Mouse (Mus musculus): ENCODE data around the gene Fam71f2. TPM values are rescaled to one million over a fixed set of nuclear protein-coding genes. Genes with fewer than 3 reads are reported as not detected.

Gene Fam71f2
- polyA plus RNA-seq, 1 experiment, result 0.45 TPM

DNA sequence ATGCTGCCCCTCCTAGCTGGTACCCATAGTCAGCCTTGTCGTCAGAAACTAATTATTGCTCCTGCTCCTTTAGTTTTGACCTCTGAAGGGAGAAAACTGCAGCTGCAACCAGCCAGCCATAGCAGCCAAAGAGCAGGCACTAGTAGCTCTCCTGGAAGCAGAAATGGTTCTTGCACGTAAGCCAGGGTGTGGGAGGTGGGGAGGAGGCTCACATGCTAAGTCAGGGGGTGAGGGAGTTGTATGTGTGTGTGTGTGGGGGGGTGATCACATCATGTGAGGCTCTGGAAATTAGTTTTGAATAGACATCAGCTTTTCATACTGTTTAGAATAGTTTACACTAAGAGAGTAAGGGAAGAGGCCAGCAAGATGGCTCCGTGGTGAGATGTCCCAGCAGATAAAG is 38.5 kb downstream of the Fam71f2 start:
- Histone ChIP-seq H3K4me1 (ENCODE audit: control insufficient read depth, insufficient read depth, low read length) (no peaks in the 10 kb centered on the region), H3K27ac (ENCODE audit: insufficient read depth, low read depth, low read length) (no peak overlapping the region), H3K4me3 (ENCODE audit: insufficient read depth, low read depth, low read length) (no peak overlapping the region), H3K36me3 (ENCODE audit: control insufficient read depth, insufficient read depth, low read length) (no peaks in the 10 kb centered on the region), H3K27me3 (replicated peaks; ENCODE audit: control insufficient read depth, insufficient read depth, low read length) (no peaks in the 10 kb centered on the region)
- no peak for DNase-seq
- 52% methylated on average over 3 of the region's 3 CpGs for WGBS
- no peak for TF ChIP-seq POLR2A (IDR thresholded peaks at IDR 0.05; ENCODE audit: low read depth, low read length)
- TF ChIP-seq CTCF (conservative IDR thresholded peaks at IDR 0.05; ENCODE audit: insufficient read depth, insufficient read length, low read depth, low read length), result no peak

DNA sequence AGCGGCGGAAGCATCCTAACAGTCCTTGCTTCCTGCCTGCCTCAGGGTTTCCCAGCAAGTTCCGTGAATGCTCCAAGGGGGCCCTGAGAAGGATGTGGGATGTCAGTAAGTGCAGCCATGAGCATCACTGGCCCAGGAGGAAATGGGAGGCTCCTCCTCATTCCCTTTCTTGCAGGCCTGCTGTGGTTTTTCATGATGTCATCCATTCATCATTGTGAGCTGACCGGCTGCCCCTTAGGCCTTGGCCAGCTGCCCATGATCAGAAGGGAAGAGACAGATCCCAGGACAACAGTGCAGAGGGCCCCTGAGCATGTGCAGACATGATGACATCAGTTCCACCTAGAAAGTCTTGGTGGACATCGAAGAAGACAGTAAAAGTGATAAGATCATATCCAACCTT is 39.5 kb downstream of the Fam71f2 start, which contains the start of gene Fam71f1:
Gene Fam71f1 (plus strand): TSS at position 262 of the 400 bp plus-strand sequence.
- TF ChIP-seq POLR2A (IDR thresholded peaks at IDR 0.05; ENCODE audit: low read depth, low read length) (no peak), CTCF (conservative IDR thresholded peaks at IDR 0.05; ENCODE audit: insufficient read depth, insufficient read length, low read depth, low read length) (no peak)
- H3K27me3 ChIP-seq (replicated peaks; ENCODE audit: control insufficient read depth, insufficient read depth, low read length), result no peaks in the 10 kb centered on the region
- H3K4me3 ChIP-seq (ENCODE audit: insufficient read depth, low read depth, low read length), result no peak within 1 kb of the TSS
- WGBS, result 61% methylated on average over 5 of the region's 5 CpGs
- no peaks in the 10 kb centered on the region for H3K36me3 ChIP-seq (ENCODE audit: control insufficient read depth, insufficient read depth, low read length)
- H3K4me1 ChIP-seq (ENCODE audit: control insufficient read depth, insufficient read depth, low read length), result no peaks in the 10 kb centered on the region
- peak; percentile 45 for DNase-seq
- no peak within 1 kb of the TSS for H3K27ac ChIP-seq (ENCODE audit: insufficient read depth, low read depth, low read length)

DNA sequence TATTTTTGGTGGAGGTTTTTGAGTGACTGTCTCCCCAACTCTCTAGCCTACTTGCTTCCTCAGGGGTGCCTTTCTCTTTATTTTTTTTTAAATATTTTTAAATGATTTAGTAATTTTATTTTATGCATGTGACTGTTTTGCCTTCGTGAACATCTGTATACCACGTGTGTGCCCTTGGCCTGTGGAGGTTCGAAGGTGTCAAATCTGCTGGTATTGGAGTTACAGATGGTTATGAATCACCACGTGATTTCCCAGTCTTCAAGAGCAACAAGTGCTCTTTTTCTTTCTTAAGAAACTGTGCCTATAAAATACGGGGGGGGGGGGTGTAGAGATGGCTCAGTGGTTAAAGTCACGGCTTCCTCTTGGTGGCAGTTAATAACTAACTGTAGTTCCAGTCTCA is 42.2 kb downstream of the Fam71f2 start:
- Histone ChIP-seq H3K4me1 (ENCODE audit: control insufficient read depth, insufficient read depth, low read length) (no peaks in the 10 kb centered on the region), H3K4me3 (ENCODE audit: insufficient read depth, low read depth, low read length) (no peak overlapping the region), H3K27ac (ENCODE audit: insufficient read depth, low read depth, low read length) (no peak overlapping the region), H3K36me3 (ENCODE audit: control insufficient read depth, insufficient read depth, low read length) (no peaks in the 10 kb centered on the region), H3K27me3 (replicated peaks; ENCODE audit: control insufficient read depth, insufficient read depth, low read length) (no peaks in the 10 kb centered on the region)
- no peak for DNase-seq
- TF ChIP-seq POLR2A (IDR thresholded peaks at IDR 0.05; ENCODE audit: low read depth, low read length), result no peak
- no peak for TF ChIP-seq CTCF (conservative IDR thresholded peaks at IDR 0.05; ENCODE audit: insufficient read depth, insufficient read length, low read depth, low read length)
- WGBS, result 78% methylated on average over 6 of the region's 6 CpGs

DNA sequence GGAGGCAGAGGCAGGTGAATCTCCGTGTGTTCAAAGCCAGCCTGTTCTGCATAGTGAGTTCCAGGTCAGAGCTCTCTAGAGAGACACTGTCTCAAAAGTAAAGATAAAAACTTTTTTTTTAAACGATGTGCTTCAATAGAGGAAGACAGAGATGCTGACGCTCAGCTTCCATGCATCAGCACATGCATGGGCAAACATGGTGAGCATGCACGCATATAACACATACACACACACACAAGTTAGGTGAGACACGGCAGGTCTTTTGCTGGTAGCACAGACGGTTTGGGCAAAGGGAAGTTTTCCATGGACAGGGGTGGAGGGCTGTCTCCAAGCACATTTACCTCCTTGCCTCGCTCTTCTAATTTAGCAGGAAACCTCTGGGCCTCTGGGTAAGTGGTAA is 42.8 kb downstream of the Fam71f2 start:
- Histone ChIP-seq H3K27me3 (replicated peaks; ENCODE audit: control insufficient read depth, insufficient read depth, low read length) (no peaks in the 10 kb centered on the region), H3K36me3 (ENCODE audit: control insufficient read depth, insufficient read depth, low read length) (no peaks in the 10 kb centered on the region), H3K27ac (ENCODE audit: insufficient read depth, low read depth, low read length) (no peak overlapping the region), H3K4me3 (ENCODE audit: insufficient read depth, low read depth, low read length) (no peak overlapping the region), H3K4me1 (ENCODE audit: control insufficient read depth, insufficient read depth, low read length) (no peaks in the 10 kb centered on the region)
- TF ChIP-seq POLR2A (IDR thresholded peaks at IDR 0.05; ENCODE audit: low read depth, low read length), result no peak
- TF ChIP-seq CTCF (conservative IDR thresholded peaks at IDR 0.05; ENCODE audit: insufficient read depth, insufficient read length, low read depth, low read length), result no peak
- DNase-seq, result no peak
- WGBS, result 92% methylated on average over 7 of the region's 7 CpGs

DNA sequence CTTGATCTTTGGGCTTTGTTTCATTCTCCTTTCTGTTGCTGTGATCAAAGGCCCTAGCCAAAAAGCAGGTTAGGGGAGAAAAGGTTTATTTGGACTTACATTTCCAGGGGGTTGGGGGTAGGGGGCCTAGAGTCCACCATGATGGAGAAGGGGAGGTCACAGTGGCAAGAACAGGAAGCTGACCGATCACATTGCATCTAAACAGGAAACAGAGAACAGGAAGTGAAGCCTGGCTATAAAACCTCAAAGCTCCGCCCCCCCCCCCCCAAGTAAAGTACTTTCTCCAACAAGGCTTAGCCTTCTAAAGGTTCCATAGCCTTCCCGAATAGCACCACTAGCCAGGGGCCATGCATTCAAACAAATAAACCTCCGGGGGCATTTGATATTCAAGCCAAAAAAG is 43.3 kb downstream of the Fam71f2 start:
- TF ChIP-seq CTCF (conservative IDR thresholded peaks at IDR 0.05; ENCODE audit: insufficient read depth, insufficient read length, low read depth, low read length) (no peak), POLR2A (IDR thresholded peaks at IDR 0.05; ENCODE audit: low read depth, low read length) (no peak)
- Histone ChIP-seq H3K4me1 (ENCODE audit: control insufficient read depth, insufficient read depth, low read length) (no peaks in the 10 kb centered on the region), H3K36me3 (ENCODE audit: control insufficient read depth, insufficient read depth, low read length) (no peaks in the 10 kb centered on the region), H3K4me3 (ENCODE audit: insufficient read depth, low read depth, low read length) (no peak overlapping the region), H3K27ac (ENCODE audit: insufficient read depth, low read depth, low read length) (no peak overlapping the region), H3K27me3 (replicated peaks; ENCODE audit: control insufficient read depth, insufficient read depth, low read length) (no peaks in the 10 kb centered on the region)
- no peak for DNase-seq
- WGBS, result 83% methylated on average over 4 of the region's 4 CpGs

DNA sequence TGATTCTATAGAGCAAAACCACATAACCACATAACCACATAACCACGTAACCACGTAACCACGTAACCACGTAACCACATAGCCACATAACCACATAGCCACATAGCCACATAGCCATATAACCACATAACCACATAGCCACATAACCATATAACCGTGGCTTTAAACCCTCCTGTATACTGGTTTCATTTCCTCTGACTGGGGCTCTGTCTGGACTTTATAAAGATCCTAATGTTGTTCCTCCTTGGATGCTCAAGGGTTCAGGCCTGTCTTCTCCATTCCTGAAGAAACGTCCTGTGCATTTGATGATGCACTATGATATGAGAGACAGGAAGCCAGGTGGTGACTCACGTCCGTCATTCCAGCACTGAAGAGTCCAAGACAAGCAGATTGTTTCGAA is 47.6 kb downstream of the Fam71f2 start:
- Histone ChIP-seq H3K27ac (ENCODE audit: insufficient read depth, low read depth, low read length) (no peak overlapping the region), H3K36me3 (ENCODE audit: control insufficient read depth, insufficient read depth, low read length) (no peaks in the 10 kb centered on the region), H3K27me3 (replicated peaks; ENCODE audit: control insufficient read depth, insufficient read depth, low read length) (no peaks in the 10 kb centered on the region), H3K4me1 (ENCODE audit: control insufficient read depth, insufficient read depth, low read length) (no peaks in the 10 kb centered on the region), H3K4me3 (ENCODE audit: insufficient read depth, low read depth, low read length) (no peak overlapping the region)
- no peak for DNase-seq
- TF ChIP-seq POLR2A (IDR thresholded peaks at IDR 0.05; ENCODE audit: low read depth, low read length) (no peak), CTCF (conservative IDR thresholded peaks at IDR 0.05; ENCODE audit: insufficient read depth, insufficient read length, low read depth, low read length) (no peak)
- WGBS, result 86% methylated on average over 9 of the region's 9 CpGs

DNA sequence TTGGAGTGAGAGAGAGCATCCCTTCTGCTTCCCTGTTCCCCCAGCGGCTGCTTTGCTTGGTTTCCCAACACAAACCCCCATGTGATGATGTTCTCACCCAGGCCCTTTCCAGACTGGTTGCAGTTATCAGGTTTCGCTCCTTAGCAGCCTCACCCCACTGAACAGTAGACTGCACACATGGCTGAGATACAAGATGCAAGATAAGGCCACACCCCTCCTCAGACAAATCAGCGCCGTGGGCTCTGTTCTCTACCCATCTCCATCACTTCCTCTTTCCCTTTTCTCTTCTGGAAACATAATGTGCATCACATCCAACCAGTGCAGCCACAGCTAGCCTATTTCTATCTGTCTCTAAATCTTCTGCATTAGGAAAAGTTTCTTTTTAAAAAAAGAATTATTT is 50.1 kb downstream of the Fam71f2 start:
- H3K36me3 ChIP-seq (ENCODE audit: control insufficient read depth, insufficient read depth, low read length), result no peaks in the 10 kb centered on the region
- no peak overlapping the region for H3K27ac ChIP-seq (ENCODE audit: insufficient read depth, low read depth, low read length)
- no peaks in the 10 kb centered on the region for H3K4me1 ChIP-seq (ENCODE audit: control insufficient read depth, insufficient read depth, low read length)
- TF ChIP-seq POLR2A (IDR thresholded peaks at IDR 0.05; ENCODE audit: low read depth, low read length), result no peak
- no peak for TF ChIP-seq CTCF (conservative IDR thresholded peaks at IDR 0.05; ENCODE audit: insufficient read depth, insufficient read length, low read depth, low read length)
- H3K4me3 ChIP-seq (ENCODE audit: insufficient read depth, low read depth, low read length), result no peak overlapping the region
- whole genome bisulfite sequencing, result 38% methylated on average over 4 of the region's 4 CpGs
- H3K27me3 ChIP-seq (replicated peaks; ENCODE audit: control insufficient read depth, insufficient read depth, low read length), result no peaks in the 10 kb centered on the region
- no peak for DNase-seq

Other genes starting within 250 kb of the Fam71f2 start
- 1.4 and 2.6 TPM in 2 replicates for gene Lep, start 219.4 kb upstream of the Fam71f2 start, polyA plus RNA-seq (2012; rRNA removed)
- gene Rbm28, start 114.6 kb upstream of the Fam71f2 start, polyA plus RNA-seq (2012; rRNA removed), result 4.9 and 6.1 TPM in 2 replicates
- gene Prrt4, start 100.0 kb upstream of the Fam71f2 start, polyA plus RNA-seq (2012; rRNA removed), result 0.20 and 0.24 TPM in 2 replicates
- gene Impdh1, start 63.2 kb upstream of the Fam71f2 start, polyA plus RNA-seq (2012; rRNA removed), result 16.8 and 17.7 TPM in 2 replicates
- 6.5 and 7.4 TPM in 2 replicates for gene Hilpda, start 7.1 kb upstream of the Fam71f2 start, polyA plus RNA-seq (2012; rRNA removed)
- gene Fam71f1, start 39.5 kb downstream of the Fam71f2 start, polyA plus RNA-seq (2012; rRNA removed), result 0.11 TPM in 1 of 2 replicates, not detected in the other
- gene Calu, start 68.5 kb downstream of the Fam71f2 start, polyA plus RNA-seq (2012; rRNA removed), result 42.1 and 46.3 TPM in 2 replicates
- gene Opn1sw, start 108.9 kb downstream of the Fam71f2 start, polyA plus RNA-seq (2012; rRNA removed), result not detected in 2 replicates
- gene Ccdc136, start 116.7 kb downstream of the Fam71f2 start, polyA plus RNA-seq (2012; rRNA removed), result 4.0 and 5.6 TPM in 2 replicates
- gene Flnc, start 153.7 kb downstream of the Fam71f2 start, polyA plus RNA-seq (2012; rRNA removed), result 0.49 and 2.6 TPM in 2 replicates
- 796 and 827 TPM in 2 replicates for gene Atp6v1f, start 188.1 kb downstream of the Fam71f2 start, polyA plus RNA-seq (2012; rRNA removed)
- gene Atp6v1fnb, start 191.8 kb downstream of the Fam71f2 start, polyA plus RNA-seq (2012; rRNA removed), result 0.17 TPM in 1 of 2 replicates, not detected in the other
- 25.7 and 26.2 TPM in 2 replicates for gene Kcp, start 228.4 kb downstream of the Fam71f2 start, polyA plus RNA-seq (2012; rRNA removed)
- 17.0 and 19.1 TPM in 2 replicates for gene Irf5, start 247.0 kb downstream of the Fam71f2 start, polyA plus RNA-seq (2012; rRNA removed)